Mouse (Mus musculus) embryonic facial prominence, embryonic 15.5 days (tissue): ENCODE results near the gene Pfkfb4. TPM values are rescaled to one million over a fixed set of nuclear protein-coding genes. Genes with fewer than 3 reads are reported as not detected.

Source experiments
- ATAC-seq: fragments of 200-750 bp; cut with Nextera tagmentation; 2 replicates; pipeline ENCODE4 v1.8.0; 2017; ENCODE audit warnings: low read depth, moderate TSS enrichment; ENCODE audit not compliant: insufficient number of reproducible peaks, low FRiP score, low TSS enrichment
- H3K27ac ChIP-seq: fragments of 300-500 bp; sonication (generic); replicated peaks from 2 replicates; pipeline ENCODE4 v1.5.1; 2015; ENCODE audit warnings: mild to moderate bottlenecking, inconsistent platforms
- H3K27me3 ChIP-seq: fragments of 300-500 bp; sonication (generic); 2 replicates; pipeline ENCODE4 v1.6.1; 2015; ENCODE audit warnings: inconsistent platforms
- H3K36me3 ChIP-seq: fragments of 300-500 bp; sonication (generic); 2 replicates; pipeline ENCODE4 v1.6.1; 2015; ENCODE audit warnings: mild to moderate bottlenecking, inconsistent platforms
- H3K4me1 ChIP-seq: fragments of 300-500 bp; sonication (generic); 2 replicates; pipeline ENCODE4 v1.6.1; 2015; ENCODE audit warnings: inconsistent platforms
- H3K4me2 ChIP-seq: fragments of 300-500 bp; sonication (generic); replicated peaks from 2 replicates; pipeline ENCODE4 v1.6.1; 2015; ENCODE audit warnings: mild to moderate bottlenecking, inconsistent platforms
- H3K4me3 ChIP-seq: fragments of 300-500 bp; sonication (generic); replicated peaks from 2 replicates; pipeline ENCODE4 v1.5.1; 2015; ENCODE audit warnings: mild to moderate bottlenecking, inconsistent platforms
- H3K9ac ChIP-seq: fragments of 300-500 bp; sonication (generic); 2 replicates; pipeline ENCODE4 v1.6.1; 2015; ENCODE audit warnings: inconsistent platforms
- H3K9me3 ChIP-seq: fragments of 300-500 bp; sonication (generic); replicated peaks from 2 replicates; pipeline ENCODE4 v1.6.1; 2016; ENCODE audit warnings: inconsistent platforms
- WGBS: fragments of 180-500 bp; shearing (Covaris S2); methylation state at CpG from one replicate; pipeline ENCODE4 v1.1.7; 2015; 5-methylcytosine and 5-hydroxymethylcytosine counted together
- polyA plus RNA-seq: library from polyadenylated mRNA; unstranded; fragments of >200 nt; fragmentation: Nextera tagmentation; extraction: Ambion mirVana; gene quantifications from 2 replicates; pipeline ENCODE4 v1.2.1, GENCODE M21; 2015

The Pfkfb4 gene
- polyA plus RNA-seq, 1 experiment from 2014 or later = 14.9 TPM

GRCm38 (mm10) chr9:109015397-109015796 lies 23.8 kb downstream of the Pfkfb4 start:
- H3K27me3 ChIP-seq = no peaks in the 10 kb centered on the region
- WGBS = 65% methylated on average over 8 of the region's 8 CpGs
- no peak overlapping the region for H3K4me3 ChIP-seq
- peaks cover 2% of the 10 kb centered on the region; the same call in 1 of the 2 replicates for H3K36me3 ChIP-seq
- H3K9ac ChIP-seq = no peak overlapping the region
- no peaks in the 10 kb centered on the region for H3K9me3 ChIP-seq
- H3K4me1 ChIP-seq = no peaks in the 10 kb centered on the region
- ATAC-seq = no peak
- no peak overlapping the region for H3K27ac ChIP-seq
- no peak overlapping the region for H3K4me2 ChIP-seq

DNA sequence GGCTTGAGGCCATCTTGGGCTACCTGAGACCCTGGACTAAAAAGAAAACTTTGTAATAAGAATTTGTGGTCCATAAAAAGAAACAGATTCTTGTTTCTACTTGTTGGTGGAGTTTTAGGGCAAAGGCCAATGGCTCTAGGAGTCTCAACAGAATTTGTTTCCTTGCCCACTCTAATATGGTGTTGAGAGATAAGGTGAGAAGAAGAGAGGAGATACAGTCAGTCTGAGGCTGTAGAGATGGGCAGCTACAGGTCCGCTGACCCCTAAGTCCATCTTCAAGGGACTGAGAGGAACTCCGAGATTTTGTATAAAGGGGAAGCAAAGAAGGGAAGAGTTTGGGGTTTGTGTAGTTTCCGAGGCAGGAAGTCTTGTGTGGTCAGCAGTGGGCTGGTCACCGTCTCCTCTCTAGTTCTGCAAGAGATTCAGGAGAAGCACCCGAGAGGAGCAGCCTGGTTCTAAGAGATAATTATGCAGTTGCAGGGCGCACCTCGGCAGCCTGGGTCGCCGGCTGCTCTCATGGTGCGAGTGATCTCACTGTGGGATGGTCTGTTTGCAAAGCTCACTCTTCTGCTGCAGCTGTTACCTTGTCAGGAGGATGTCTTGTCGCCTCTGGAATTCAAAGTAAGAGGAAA lies 25.5 kb downstream of the Pfkfb4 start:
- Histone ChIP-seq H3K36me3 (no peaks in the 10 kb centered on the region; the same call in 1 of the 2 replicates), H3K4me2 (no peak overlapping the region), H3K9ac (no peak overlapping the region), H3K4me1 (no peaks in the 10 kb centered on the region), H3K27me3 (no peaks in the 10 kb centered on the region), H3K9me3 (no peaks in the 10 kb centered on the region), H3K4me3 (no peak overlapping the region), H3K27ac (no peak overlapping the region)
- ATAC-seq = no peak
- WGBS = 73% methylated on average over 11 of the region's 11 CpGs

GRCm38 (mm10) chr9:109021428-109021827 lies 29.9 kb downstream of the Pfkfb4 start:
- Histone ChIP-seq H3K4me3 (no peak overlapping the region), H3K4me1 (no peaks in the 10 kb centered on the region), H3K4me2 (no peak overlapping the region), H3K27me3 (no peaks in the 10 kb centered on the region), H3K9me3 (no peaks in the 10 kb centered on the region), H3K36me3 (no peaks in the 10 kb centered on the region), H3K9ac (no peak overlapping the region), H3K27ac (no peak overlapping the region)
- 76% methylated on average over 4 of the region's 4 CpGs for WGBS
- no peak for ATAC-seq

DNA sequence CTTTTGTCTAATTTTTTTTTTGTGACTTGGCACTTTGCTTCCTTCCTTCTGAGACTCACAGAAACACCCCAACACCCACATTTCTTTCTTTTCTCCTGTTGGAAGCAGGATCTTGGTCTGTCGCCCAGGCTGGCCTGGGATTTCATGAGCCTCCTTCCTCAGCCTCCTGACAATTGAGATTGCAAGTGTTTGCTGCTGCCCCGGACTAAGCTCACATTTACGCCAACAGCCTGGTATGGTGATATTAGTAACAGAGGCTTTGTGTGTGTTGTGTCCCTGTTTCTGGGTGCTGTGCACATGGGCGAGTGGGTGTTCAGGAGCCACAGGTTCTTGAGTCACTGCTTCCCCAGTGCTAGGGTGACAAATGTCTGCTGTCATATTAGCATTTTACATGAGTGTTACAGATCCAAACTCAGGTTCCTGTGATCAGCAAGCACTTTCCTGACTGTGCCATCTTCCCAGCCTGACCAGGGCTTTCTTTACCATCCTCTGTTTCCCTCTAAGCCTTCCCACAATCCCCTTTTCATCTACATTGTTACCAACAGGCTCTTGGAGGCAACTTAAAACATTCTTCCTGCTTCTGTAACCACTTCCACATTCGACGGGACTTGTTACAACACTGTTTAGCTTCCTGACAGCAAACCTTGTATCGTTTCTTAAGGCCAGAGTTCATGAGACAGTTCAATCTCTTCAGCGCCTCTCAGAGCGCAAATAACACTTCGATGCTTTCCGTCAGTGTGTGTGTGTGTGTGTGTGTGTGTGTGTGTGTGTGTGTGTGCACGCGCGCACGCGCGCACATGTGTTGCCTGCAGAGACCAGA lies 31.5 kb downstream of the Pfkfb4 start:
- no peak overlapping the region for H3K9ac ChIP-seq
- H3K27me3 ChIP-seq = no peaks in the 10 kb centered on the region
- no peak overlapping the region for H3K4me2 ChIP-seq
- WGBS = 83% methylated on average over 17 of the region's 17 CpGs
- H3K4me1 ChIP-seq = no peaks in the 10 kb centered on the region
- H3K27ac ChIP-seq = no peak overlapping the region
- H3K9me3 ChIP-seq = no peaks in the 10 kb centered on the region
- H3K36me3 ChIP-seq = 0 out of 2 replicates have a peak, but pooled peaks cover 5% of the 10 kb centered on the region
- no peak overlapping the region for H3K4me3 ChIP-seq
- no peak for ATAC-seq

DNA sequence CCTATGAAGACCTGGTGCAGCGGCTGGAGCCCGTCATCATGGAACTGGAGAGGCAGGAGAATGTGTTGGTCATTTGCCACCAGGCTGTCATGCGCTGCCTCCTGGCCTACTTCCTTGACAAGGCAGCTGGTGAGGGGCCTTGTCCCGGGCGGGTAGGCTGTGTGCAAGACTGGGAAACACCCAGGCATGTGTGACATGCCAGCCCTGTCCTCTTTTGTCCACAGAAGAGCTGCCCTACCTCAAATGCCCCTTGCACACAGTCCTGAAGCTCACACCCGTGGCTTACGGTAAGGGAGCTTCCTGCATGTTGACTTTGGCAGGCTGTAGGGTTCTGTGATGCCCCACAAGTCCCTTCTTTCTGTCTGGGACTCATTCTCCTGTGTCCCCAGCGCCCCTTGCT lies 35.9 kb downstream of the Pfkfb4 start:
- Histone ChIP-seq H3K4me1 (no peaks in the 10 kb centered on the region), H3K4me2 (no peak overlapping the region), H3K9me3 (no peaks in the 10 kb centered on the region), H3K9ac (no peak overlapping the region), H3K36me3 (peaks cover 18% of the 10 kb centered on the region; the same call in 1 of the 2 replicates), H3K27ac (no peak overlapping the region), H3K4me3 (no peak overlapping the region), H3K27me3 (no peaks in the 10 kb centered on the region)
- WGBS = 78% methylated on average over 8 of the region's 8 CpGs
- no peak for ATAC-seq

- Histone ChIP-seq H3K4me2 (no peak overlapping the region), H3K27ac (no peak overlapping the region), H3K4me1 (no peaks in the 10 kb centered on the region), H3K4me3 (no peak overlapping the region), H3K9me3 (no peaks in the 10 kb centered on the region), H3K9ac (no peak overlapping the region), H3K27me3 (no peaks in the 10 kb centered on the region), H3K36me3 (peaks cover 18% of the 10 kb centered on the region; the same call in 1 of the 2 replicates)
- no peak for ATAC-seq
- WGBS = 84% methylated on average over 3 of the region's 3 CpGs
Measured at GRCm38 (mm10) chr9:109028421-109028820, 36.8 kb downstream of the Pfkfb4 start.

GRCm38 (mm10) chr9:109028919-109029318 lies 37.3 kb downstream of the Pfkfb4 start:
- WGBS = 73% methylated on average over 5 of the region's 5 CpGs

GRCm38 (mm10) chr9:109030312-109030711 lies 38.7 kb downstream of the Pfkfb4 start:
- Histone ChIP-seq H3K4me2 (no peak overlapping the region), H3K36me3 (peaks cover 18% of the 10 kb centered on the region; the same call in 1 of the 2 replicates), H3K4me1 (no peaks in the 10 kb centered on the region), H3K27ac (no peak overlapping the region), H3K27me3 (no peaks in the 10 kb centered on the region), H3K9me3 (no peaks in the 10 kb centered on the region), H3K9ac (no peak overlapping the region), H3K4me3 (no peak overlapping the region)
- ATAC-seq = no peak
- 79% methylated on average over 3 of the region's 3 CpGs for WGBS

More at GRCm38 (mm10) chr9:109028919-109029318, 37.3 kb downstream of the Pfkfb4 start:
- H3K36me3 ChIP-seq = peaks cover 18% of the 10 kb centered on the region; the same call in 1 of the 2 replicates
- H3K4me1 ChIP-seq = no peaks in the 10 kb centered on the region
- no peaks in the 10 kb centered on the region for H3K27me3 ChIP-seq
- ATAC-seq = no peak
- H3K9me3 ChIP-seq = no peaks in the 10 kb centered on the region
- H3K27ac ChIP-seq = no peak overlapping the region
- no peak overlapping the region for H3K4me2 ChIP-seq
- H3K9ac ChIP-seq = no peak overlapping the region
- no peak overlapping the region for H3K4me3 ChIP-seq

GRCm38 (mm10) chr9:109031001-109031400 lies 39.4 kb downstream of the Pfkfb4 start:
- Histone ChIP-seq H3K4me2 (no peak overlapping the region), H3K27me3 (no peaks in the 10 kb centered on the region), H3K36me3 (peaks cover 18% of the 10 kb centered on the region; the same call in 1 of the 2 replicates), H3K4me3 (no peak overlapping the region), H3K4me1 (no peaks in the 10 kb centered on the region), H3K9me3 (no peaks in the 10 kb centered on the region), H3K27ac (no peak overlapping the region), H3K9ac (no peak overlapping the region)
- WGBS = 88% methylated on average over 7 of the region's 7 CpGs
- no peak for ATAC-seq

- 80% methylated on average over 8 of the region's 8 CpGs for WGBS
- no peak for ATAC-seq
- H3K4me3 ChIP-seq = no peak overlapping the region
Measured at GRCm38 (mm10) chr9:109031686-109032085, 40.1 kb downstream of the Pfkfb4 start.

DNA sequence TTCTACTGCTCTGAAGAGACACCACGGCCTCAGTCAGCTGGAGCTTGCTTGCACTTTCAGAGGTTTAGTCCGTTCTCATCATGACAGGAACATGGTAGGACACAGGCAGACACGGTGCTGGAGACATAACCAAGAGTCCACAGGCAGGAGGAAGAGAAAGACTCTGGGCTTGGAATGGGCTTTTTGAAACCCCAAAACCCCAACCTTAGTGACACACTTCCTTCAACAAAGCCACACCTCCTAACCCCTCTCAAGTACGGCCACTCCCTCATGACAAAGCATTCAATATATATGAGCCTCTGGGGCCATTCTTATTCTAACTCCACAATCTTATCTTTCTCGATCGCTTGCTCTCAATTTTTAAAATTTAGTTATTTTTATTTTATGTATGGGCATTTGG lies 40.9 kb downstream of the Pfkfb4 start:
- Histone ChIP-seq H3K27ac (no peak overlapping the region), H3K4me2 (no peak overlapping the region), H3K36me3 (peaks cover 14% of the 10 kb centered on the region; the same call in 1 of the 2 replicates), H3K9ac (no peak overlapping the region), H3K4me1 (no peaks in the 10 kb centered on the region), H3K4me3 (no peak overlapping the region), H3K9me3 (no peaks in the 10 kb centered on the region), H3K27me3 (no peaks in the 10 kb centered on the region)
- 79% methylated on average over 6 of the region's 6 CpGs for WGBS
- ATAC-seq = no peak

More at GRCm38 (mm10) chr9:109031686-109032085, 40.1 kb downstream of the Pfkfb4 start:
- no peaks in the 10 kb centered on the region for H3K27me3 ChIP-seq
- H3K4me1 ChIP-seq = no peaks in the 10 kb centered on the region
- H3K4me2 ChIP-seq = no peak overlapping the region
- H3K27ac ChIP-seq = no peak overlapping the region
- no peaks in the 10 kb centered on the region for H3K9me3 ChIP-seq
- H3K9ac ChIP-seq = no peak overlapping the region
- peaks cover 18% of the 10 kb centered on the region; the same call in 1 of the 2 replicates for H3K36me3 ChIP-seq
